Mouse (Mus musculus) sigmoid colon, adult 10 weeks (tissue): ENCODE results near the gene H2-T24. TPM values are rescaled to one million over a fixed set of nuclear protein-coding genes. Genes with fewer than 3 reads are reported as not detected.

Experiments used
- polyA plus RNA-seq: library from polyadenylated mRNA; stranded (reverse); fragments of 350-450 nt; fragmentation: Illumina TruSeq; extraction: RNeasy Lipid Tissue Mini Kit (QIAGEN cat#74804); gene quantifications from one replicate; pipeline ENCODE4 v1.2.3, GENCODE M21; 2014; ENCODE audit warnings: low read depth, low replicate concordance

H2-T24 gene
- polyA plus RNA-seq, result 4.8 TPM

DNA sequence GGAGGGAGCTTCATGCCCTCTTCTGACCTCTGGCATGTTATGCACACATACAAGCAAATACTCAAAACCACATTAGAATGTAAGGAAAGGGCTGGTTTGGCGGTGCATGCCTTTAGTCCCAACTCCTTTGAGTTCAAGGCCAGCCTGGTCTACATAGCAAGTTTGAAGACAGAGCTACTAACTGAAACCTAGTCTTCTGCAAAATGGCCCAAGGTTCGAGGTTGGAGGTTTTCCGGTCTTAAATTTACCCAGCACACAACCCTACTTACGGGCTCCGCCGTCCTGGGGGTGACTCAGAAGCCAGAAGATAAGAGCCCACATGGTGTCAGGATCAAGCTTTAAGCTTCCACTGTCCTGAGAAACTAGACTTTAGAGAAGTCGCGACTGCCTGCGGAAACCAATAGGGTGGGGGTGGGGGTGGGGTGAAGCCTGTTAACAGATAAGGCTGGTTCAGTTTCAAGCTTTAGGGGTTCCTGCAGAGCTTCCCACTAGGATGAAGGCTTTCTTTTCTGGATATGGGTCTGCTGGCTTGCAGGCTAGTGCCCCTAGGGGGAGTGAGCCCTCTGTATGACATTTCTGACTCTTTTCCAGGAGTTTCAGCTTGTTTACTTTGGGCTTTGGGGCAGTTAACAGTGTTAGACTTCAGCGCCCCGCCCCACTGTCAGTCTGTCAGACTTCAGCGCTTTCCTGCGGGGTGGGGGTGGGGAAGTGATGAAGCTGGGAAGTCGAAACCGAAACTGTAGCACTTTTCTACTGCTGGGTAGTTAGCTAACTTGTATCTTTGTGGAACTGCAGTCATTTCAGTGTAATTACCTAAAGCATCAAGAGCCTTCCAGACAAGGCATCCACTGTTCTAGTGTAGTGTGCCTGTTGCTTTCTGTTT, at the start of gene H2-T24:
Gene H2-T24 (minus strand): TSS at position 370 of the 883 bp plus-strand sequence.

GRCm38 (mm10) chr17:36058362-36058761, 38.0 kb upstream of the H2-T24 start, which contains the start of gene Gm11127:
TSS of gene Gm11127 (minus strand) at chr17:36058371.

GRCm38 (mm10) chr17:36042610-36043169, 22.3 kb upstream of the H2-T24 start, which contains the start of the genes H2-T22 and Gm6034:
TSS of gene H2-T22 (minus strand) at chr17:36042747.
TSS of gene Gm6034 (plus strand) at chr17:36042961.

DNA sequence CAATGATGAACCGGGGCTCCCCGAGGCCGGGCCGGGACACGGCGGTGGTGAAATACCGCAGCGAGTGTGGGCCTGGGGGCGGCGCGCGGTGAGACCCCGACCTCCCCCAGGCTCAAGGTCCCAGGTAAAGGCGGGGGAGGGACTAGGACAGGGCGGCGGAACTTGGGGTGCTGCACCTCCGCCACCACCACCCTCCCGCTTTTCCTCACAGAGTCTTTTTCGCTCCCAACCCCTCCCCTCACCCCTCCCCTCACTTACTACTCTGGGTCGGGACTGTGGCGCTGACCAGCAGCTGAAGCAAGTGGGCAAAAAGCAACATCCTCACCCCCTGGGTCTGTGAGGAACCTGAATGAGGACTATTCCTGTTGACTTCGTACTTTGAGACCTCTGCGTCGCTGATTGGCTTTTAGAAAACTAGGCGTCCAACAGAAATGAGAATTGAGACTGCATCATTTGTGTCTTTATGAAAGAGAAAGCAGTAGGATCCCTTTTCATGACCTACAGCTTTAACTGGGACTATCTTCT, 12.1 kb upstream of the H2-T24 start, which contains the start of gene H2-T23:
Gene H2-T23 (minus strand): TSS at position 505 of the 525 bp plus-strand sequence.

DNA sequence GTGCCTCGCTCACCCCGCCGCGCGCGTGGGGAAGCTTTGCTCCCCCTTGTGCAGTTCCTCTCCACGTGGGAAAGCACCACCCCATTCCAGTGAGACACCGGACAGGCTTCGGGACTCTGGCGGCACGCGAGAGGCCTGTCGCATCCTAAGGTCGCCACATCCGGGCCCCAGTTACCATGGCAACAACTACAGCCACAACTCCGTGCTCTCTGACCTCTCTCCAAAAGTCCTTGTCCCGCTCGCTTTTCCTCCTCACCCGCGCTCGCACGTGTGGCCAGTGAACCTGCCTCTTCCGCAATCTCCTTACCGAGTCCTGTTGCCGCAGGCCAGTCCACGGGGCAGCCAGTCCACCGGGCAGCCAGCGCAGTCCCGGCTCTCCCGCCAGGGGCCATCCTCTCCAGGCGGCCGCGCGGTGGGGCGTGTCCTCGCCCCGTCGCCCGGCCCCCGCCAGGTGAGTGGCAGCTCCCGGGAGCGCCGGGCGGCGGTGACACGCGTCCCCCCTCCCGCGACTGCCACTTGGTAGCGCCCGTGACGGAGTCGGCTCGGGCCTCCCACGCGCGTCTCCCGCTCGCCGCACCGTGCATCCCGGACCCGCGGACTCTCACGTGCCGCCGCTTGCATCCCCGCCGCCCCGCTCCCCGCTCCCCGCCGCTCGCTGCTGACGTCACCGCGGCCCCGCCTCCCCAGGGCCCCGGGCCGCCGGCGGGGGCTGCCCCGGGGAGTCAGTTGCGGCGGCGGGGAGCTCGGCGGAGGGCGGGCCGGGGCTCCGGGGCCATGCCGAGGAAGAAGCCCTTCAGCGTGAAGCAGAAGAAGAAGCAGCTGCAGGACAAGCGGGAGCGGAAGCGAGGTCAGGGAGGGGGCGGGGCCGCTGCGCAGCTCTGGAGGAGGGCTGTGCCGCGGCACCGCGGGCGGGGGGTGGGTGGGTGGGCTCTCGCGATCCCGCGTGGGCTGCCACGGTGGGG, 40.7 kb downstream of the H2-T24 start, which contains the start of the genes Gnl1 and Prr3:
Gene Gnl1 (plus strand): TSS at position 451 of the 962 bp plus-strand sequence.
Gene Prr3 (minus strand): TSS at position 836 of the 962 bp plus-strand sequence.

DNA sequence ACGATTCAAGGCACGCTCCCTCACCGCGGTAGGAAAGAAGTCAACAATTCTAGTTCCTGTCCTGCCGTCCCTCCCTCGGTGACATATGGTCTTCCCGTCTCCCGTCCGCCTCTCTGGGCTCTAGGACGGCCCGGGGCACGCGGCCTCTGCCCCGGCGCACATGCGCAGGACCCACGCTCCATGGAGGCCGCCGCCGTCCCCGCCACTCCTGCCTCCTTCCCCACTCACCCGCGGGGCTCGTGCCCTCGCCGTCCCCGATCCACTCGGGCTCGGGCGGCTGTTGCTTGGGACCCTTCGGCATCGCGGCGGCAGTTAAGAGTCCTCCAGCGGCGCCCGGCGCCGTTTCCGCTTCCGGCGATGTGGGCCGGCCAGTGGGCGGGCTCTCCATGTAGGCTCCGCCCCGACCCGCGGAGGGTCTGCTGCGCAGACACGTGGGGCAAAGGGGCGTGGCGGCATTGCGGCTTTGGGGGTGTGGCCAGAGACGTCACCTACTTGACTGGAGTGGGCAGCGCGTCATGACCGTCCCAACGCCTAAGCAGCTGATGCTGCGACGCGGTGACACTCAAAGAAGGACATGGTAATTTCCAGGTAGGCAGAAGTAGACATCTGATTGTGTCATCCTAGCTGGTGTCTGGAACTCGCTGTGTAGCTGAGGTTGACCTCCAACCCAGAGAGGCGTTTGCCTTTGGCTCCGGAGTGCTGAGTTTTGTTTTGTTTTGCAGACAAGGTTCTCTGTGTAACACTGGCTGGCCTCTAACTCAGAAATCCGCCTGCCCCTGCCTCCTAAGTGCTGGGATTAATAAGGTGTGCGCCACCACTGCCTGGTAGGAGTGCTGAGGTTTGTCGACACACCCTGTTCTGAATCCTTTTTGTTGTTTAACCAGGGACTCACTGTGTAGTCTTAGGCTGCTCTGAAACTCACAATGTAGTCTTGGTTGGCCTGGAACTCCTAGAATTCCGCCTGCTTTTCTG, 50.7 kb downstream of the H2-T24 start, which contains the start of gene Abcf1:
Gene Abcf1 (minus strand): TSS at position 344 of the 972 bp plus-strand sequence.

Other genes with a start within 250 kb of the H2-T24 start
- gene Ier3, start 198.9 kb downstream of the H2-T24 start, polyA plus RNA-seq, result 3.5 TPM
- 8.4 TPM for gene Flot1, start 197.3 kb downstream of the H2-T24 start, polyA plus RNA-seq
- gene Tubb5, start 182.3 kb downstream of the H2-T24 start, polyA plus RNA-seq, result 32.5 TPM
- gene Mdc1, start 179.0 kb downstream of the H2-T24 start, polyA plus RNA-seq, result 12.7 TPM
- gene Nrm, start 159.2 kb downstream of the H2-T24 start, polyA plus RNA-seq, result 3.1 TPM
- 1.8 TPM for gene Ppp1r18, start 155.0 kb downstream of the H2-T24 start, polyA plus RNA-seq
- 32.7 TPM for gene Dhx16, start 140.7 kb downstream of the H2-T24 start, polyA plus RNA-seq
- gene 2310061I04Rik, start 123.1 kb downstream of the H2-T24 start, polyA plus RNA-seq, result 25.9 TPM
- 14.4 TPM for gene Atat1, start 110.5 kb downstream of the H2-T24 start, polyA plus RNA-seq
- 11.0 TPM for gene Mrps18b, start 104.2 kb downstream of the H2-T24 start, polyA plus RNA-seq
- gene Ppp1r10, start 104.1 kb downstream of the H2-T24 start, polyA plus RNA-seq, result 49.3 TPM
- 41.4 TPM for gene Abcf1, start 50.8 kb downstream of the H2-T24 start, polyA plus RNA-seq
- 1.1 TPM for gene Gnl1, start 40.7 kb downstream of the H2-T24 start, polyA plus RNA-seq
- gene Prr3, start 40.3 kb downstream of the H2-T24 start, polyA plus RNA-seq, result 3.3 TPM
- gene H2-T23, start 12.3 kb upstream of the H2-T24 start, polyA plus RNA-seq, result 10.6 TPM
- gene H2-T22, start 22.2 kb upstream of the H2-T24 start, polyA plus RNA-seq, result 14.1 TPM
- not detected for gene Gm6034, start 22.4 kb upstream of the H2-T24 start, polyA plus RNA-seq
- gene Gm11127, start 37.8 kb upstream of the H2-T24 start, polyA plus RNA-seq, result not detected
- gene Gm19684, start 101.1 kb upstream of the H2-T24 start, polyA plus RNA-seq, result not detected
- not detected for gene Gm7030, start 108.9 kb upstream of the H2-T24 start, polyA plus RNA-seq
- gene Gm8909, start 148.0 kb upstream of the H2-T24 start, polyA plus RNA-seq, result 0.88 TPM
- 5.0 TPM for gene H2-T3, start 169.7 kb upstream of the H2-T24 start, polyA plus RNA-seq
- 11.3 TPM for gene Rpp21, start 237.5 kb upstream of the H2-T24 start, polyA plus RNA-seq